ENCODE assay signal across 45 mouse cellular contexts in the genomic region with DNA sequence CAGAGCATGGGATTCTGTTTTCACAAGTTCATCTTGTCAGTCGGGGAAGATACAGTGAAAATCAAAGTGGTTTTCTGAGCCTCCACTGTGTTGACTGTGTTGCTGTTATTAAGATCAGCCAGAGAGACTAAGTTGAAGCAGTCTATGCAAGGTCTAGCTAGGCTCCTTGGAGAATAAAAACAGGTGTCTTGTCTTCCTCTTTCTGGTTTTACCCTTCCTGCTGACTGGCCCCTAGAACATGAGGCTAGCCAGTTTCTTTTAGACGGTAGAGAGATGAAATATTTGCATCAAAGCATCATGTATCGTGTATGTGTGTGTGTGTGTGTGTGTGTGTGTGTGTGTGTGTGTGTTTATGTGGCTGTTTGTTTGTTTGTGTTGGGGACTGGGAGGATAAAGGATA. TPM values are rescaled to one million over a fixed set of nuclear protein-coding genes. Genes with fewer than 3 reads are reported as not detected.
"Had no signal": no experiment of that assay in that cellular context is flagged by ENCODE, and none has a peak within 500 bp of the region (broad histone marks: within the 10 kb centered on the region; RNA-seq: fewer than 3 reads in every experiment).

No protein-coding gene starts in this region.

- H3K36me3 ChIP-seq: heart, embryonic 10.5 days; heart, embryonic 12.5 days; hindbrain, embryonic 10.5 days; hindbrain, embryonic 12.5 days; intestine, embryonic 15.5 days; kidney, embryonic 15.5 days; limb, embryonic 13.5 days; limb, embryonic 15.5 days; liver, embryonic 12.5 days had no signal

- H3K4me3 ChIP-seq: heart, embryonic 10.5 days; heart, embryonic 12.5 days; hindbrain, embryonic 10.5 days; hindbrain, embryonic 12.5 days; intestine, embryonic 15.5 days; kidney, embryonic 15.5 days; limb, embryonic 13.5 days; limb, embryonic 15.5 days; liver, embryonic 12.5 days had no signal

- ATAC-seq: hindbrain, embryonic 16.5 days; inflammation-experienced regulatory T-cells, adult 6 months; intestine, embryonic 15.5 days; intestine, postnatal 0 days; liver, embryonic 12.5 days had no signal

- H3K27ac ChIP-seq: heart, embryonic 10.5 days; hindbrain, embryonic 10.5 days; hindbrain, embryonic 12.5 days; intestine, embryonic 15.5 days; kidney, embryonic 15.5 days; kidney, postnatal 0 days; limb, embryonic 13.5 days; limb, embryonic 15.5 days; liver, embryonic 12.5 days; liver, embryonic 14.5 days had no signal

- H3K9ac ChIP-seq: heart, embryonic 12.5 days; hindbrain, embryonic 12.5 days; hindbrain, embryonic 14.5 days; intestine, embryonic 15.5 days; kidney, embryonic 15.5 days; limb, embryonic 13.5 days; limb, embryonic 15.5 days; liver, embryonic 12.5 days; liver, embryonic 14.5 days had no signal

- H3K4me2 ChIP-seq: heart, embryonic 12.5 days; hindbrain, embryonic 12.5 days; hindbrain, embryonic 14.5 days; intestine, embryonic 15.5 days; kidney, embryonic 15.5 days; limb, embryonic 13.5 days; limb, embryonic 15.5 days; liver, embryonic 12.5 days had no signal

- H3K27me3 ChIP-seq: heart, embryonic 12.5 days; hindbrain, embryonic 12.5 days; intestine, embryonic 15.5 days; kidney, embryonic 15.5 days; limb, embryonic 13.5 days; limb, embryonic 15.5 days; liver, embryonic 12.5 days had no signal

- H3K4me1 ChIP-seq: heart, embryonic 10.5 days; heart, embryonic 12.5 days; hindbrain, embryonic 10.5 days; hindbrain, embryonic 12.5 days; intestine, embryonic 15.5 days; kidney, embryonic 15.5 days; limb, embryonic 13.5 days; limb, embryonic 15.5 days; liver, embryonic 12.5 days had no signal

- DNase-seq: gastrocnemius, postnatal 14 days; heart, adult 18-20 months; heart, postnatal 10 days; heart, postnatal 4 days; kidney, adult 18-20 months; kidney, adult 9 months; kidney, postnatal 14 days; kidney, postnatal 36 days; layer of hippocampus, adult 9-11 months; layer of hippocampus, postnatal 36 days; left cerebral cortex, postnatal 4 days had no signal

- H3K9me3 ChIP-seq: heart, embryonic 10.5 days; heart, embryonic 12.5 days; hindbrain, embryonic 10.5 days; hindbrain, embryonic 12.5 days; intestine, embryonic 15.5 days; kidney, embryonic 15.5 days; limb, embryonic 13.5 days; limb, embryonic 15.5 days had no signal

RNA-seq across cellular contexts. Expression of gene 4931428L18Rik, which starts 16.7 kb away (rescaled TPM):
- total RNA-seq: gastrocnemius, adult 18-20 months; gastrocnemius, adult 8-10 months; gastrocnemius, postnatal 14 days; gastrocnemius, postnatal 4 days; granulocyte monocyte progenitor cell, adult 5-6 weeks; heart, adult 18-20 months; heart, adult 8-10 months; heart, postnatal 10 days; heart, postnatal 25 days; heart, postnatal 4 days; layer of hippocampus, adult 18-20 months; layer of hippocampus, adult 8-10 months; layer of hippocampus, postnatal 14 days; layer of hippocampus, postnatal 36 days; left cerebral cortex, adult 18-20 months; left cerebral cortex, adult 8-10 months; left cerebral cortex, postnatal 10 days; left cerebral cortex, postnatal 25 days; left cerebral cortex, postnatal 4 days had no signal
- polyA plus RNA-seq: heart, embryonic 10.5 days; heart, embryonic 12.5 days; heart, embryonic 14.5 days; heart, embryonic 16.5 days; hindbrain, embryonic 10.5 days; hindbrain, embryonic 12.5 days; hindbrain, embryonic 14.5 days; hindbrain, embryonic 16.5 days; inflammation-experienced regulatory T-cells, adult 6 months; intestine, embryonic 15.5 days; kidney, embryonic 15.5 days; kidney, postnatal 0 days; large intestine, adult 2 months; limb, embryonic 11.5 days; limb, embryonic 13.5 days; limb, embryonic 15.5 days; liver, embryonic 12.5 days; liver, embryonic 14.5 days; liver, embryonic 16.5 days had no signal

RNA-seq across cellular contexts. Expression of gene Pih1d3, which starts 16.9 kb away (rescaled TPM):
- total RNA-seq: gastrocnemius, adult 18-20 months; gastrocnemius, adult 8-10 months; gastrocnemius, postnatal 14 days; gastrocnemius, postnatal 4 days; granulocyte monocyte progenitor cell, adult 5-6 weeks; heart, adult 18-20 months; heart, adult 8-10 months; heart, postnatal 10 days; heart, postnatal 25 days; heart, postnatal 4 days; layer of hippocampus, adult 18-20 months; layer of hippocampus, adult 8-10 months; layer of hippocampus, postnatal 14 days; layer of hippocampus, postnatal 36 days; left cerebral cortex, adult 18-20 months; left cerebral cortex, adult 8-10 months; left cerebral cortex, postnatal 10 days; left cerebral cortex, postnatal 25 days; left cerebral cortex, postnatal 4 days; liver, adult 2 months had no signal
- polyA plus RNA-seq: heart, embryonic 10.5 days; heart, embryonic 12.5 days; heart, embryonic 14.5 days; heart, embryonic 16.5 days; hindbrain, embryonic 10.5 days; hindbrain, embryonic 12.5 days; hindbrain, embryonic 14.5 days; hindbrain, embryonic 16.5 days; inflammation-experienced regulatory T-cells, adult 6 months; intestine, embryonic 15.5 days; intestine, postnatal 0 days; kidney, embryonic 15.5 days; kidney, postnatal 0 days; large intestine, adult 2 months; limb, embryonic 11.5 days; limb, embryonic 13.5 days; limb, embryonic 15.5 days; liver, adult 2 months; liver, embryonic 12.5 days; liver, embryonic 14.5 days; liver, embryonic 16.5 days had no signal

RNA-seq across cellular contexts. Expression of gene Lgsn, which starts 29.6 kb away (rescaled TPM):
- total RNA-seq: gastrocnemius, adult 18-20 months; gastrocnemius, adult 8-10 months; gastrocnemius, postnatal 14 days; gastrocnemius, postnatal 4 days; granulocyte monocyte progenitor cell, adult 5-6 weeks; heart, adult 18-20 months; heart, adult 8-10 months; heart, postnatal 10 days; heart, postnatal 25 days; heart, postnatal 4 days; layer of hippocampus, adult 18-20 months; layer of hippocampus, adult 8-10 months; layer of hippocampus, postnatal 14 days; layer of hippocampus, postnatal 36 days; left cerebral cortex, adult 18-20 months; left cerebral cortex, adult 8-10 months; left cerebral cortex, postnatal 10 days; left cerebral cortex, postnatal 25 days; left cerebral cortex, postnatal 4 days; liver, adult 2 months had no signal
- polyA plus RNA-seq: heart, embryonic 10.5 days; heart, embryonic 12.5 days; heart, embryonic 14.5 days; heart, embryonic 16.5 days; hindbrain, embryonic 10.5 days; hindbrain, embryonic 12.5 days; hindbrain, embryonic 14.5 days; hindbrain, embryonic 16.5 days; inflammation-experienced regulatory T-cells, adult 6 months; intestine, embryonic 15.5 days; intestine, postnatal 0 days; kidney, embryonic 15.5 days; kidney, postnatal 0 days; large intestine, adult 2 months; limb, embryonic 11.5 days; limb, embryonic 13.5 days; limb, embryonic 15.5 days; liver, adult 2 months; liver, embryonic 12.5 days; liver, embryonic 14.5 days; liver, embryonic 16.5 days had no signal
